Mouse (Mus musculus) testis, adult 2 months (tissue): ENCODE results near the gene Frmd6. TPM values are rescaled to one million over a fixed set of nuclear protein-coding genes. Genes with fewer than 3 reads are reported as not detected.

Experiments used
- H3K27ac ChIP-seq: fragments of 200-500 bp; 2 replicates; pipeline ENCODE4 v1.5.1; 2012; ENCODE audit warnings: low read depth, low read length; ENCODE audit not compliant: control insufficient read depth, insufficient read depth
- H3K27me3 ChIP-seq: fragments of 200-500 bp; 2 replicates; pipeline ENCODE4 v1.6.1; 2012; ENCODE audit warnings: mild to moderate bottlenecking, low read length, moderate library complexity; ENCODE audit not compliant: control insufficient read depth, insufficient read depth
- H3K36me3 ChIP-seq: fragments of 200-500 bp; 2 replicates; pipeline ENCODE4 v1.6.1; 2012; ENCODE audit warnings: mild to moderate bottlenecking, low read length; ENCODE audit not compliant: control insufficient read depth, insufficient read depth
- H3K4me1 ChIP-seq: fragments of 200-500 bp; 2 replicates; pipeline ENCODE4 v1.6.1; 2012; ENCODE audit warnings: low read length; ENCODE audit not compliant: control insufficient read depth, insufficient read depth
- H3K4me3 ChIP-seq: fragments of 200-500 bp; 2 replicates; pipeline ENCODE4 v1.5.1; 2012; ENCODE audit warnings: low read depth, mild to moderate bottlenecking, low read length, moderate library complexity, mixed read lengths; ENCODE audit not compliant: control insufficient read depth
- CTCF ChIP-seq: fragments of 200-500 bp; IDR thresholded peaks from 2 replicates; pipeline ENCODE4 v1.5.1; 2012; ENCODE audit warnings: low read depth, mild to moderate bottlenecking, inconsistent platforms, low read length, moderate library complexity; ENCODE audit not compliant: control insufficient read depth, insufficient read depth, insufficient replicate concordance
- POLR2A ChIP-seq: fragments of 200-500 bp; IDR thresholded peaks from 2 replicates; pipeline ENCODE4 v1.6.1; 2012; ENCODE audit warnings: low read depth, mild to moderate bottlenecking, inconsistent platforms, low read length, moderate library complexity; ENCODE audit not compliant: control insufficient read depth
- polyA plus RNA-seq: library from polyadenylated mRNA; depleted of rRNA; stranded (reverse); fragments of >200 nt; gene quantifications from 2 replicates; pipeline ENCODE4 v1.2.3, GENCODE M21; 2012

Gene Frmd6
- polyA plus RNA-seq, 1 experiment: 5.3 TPM

DNA sequence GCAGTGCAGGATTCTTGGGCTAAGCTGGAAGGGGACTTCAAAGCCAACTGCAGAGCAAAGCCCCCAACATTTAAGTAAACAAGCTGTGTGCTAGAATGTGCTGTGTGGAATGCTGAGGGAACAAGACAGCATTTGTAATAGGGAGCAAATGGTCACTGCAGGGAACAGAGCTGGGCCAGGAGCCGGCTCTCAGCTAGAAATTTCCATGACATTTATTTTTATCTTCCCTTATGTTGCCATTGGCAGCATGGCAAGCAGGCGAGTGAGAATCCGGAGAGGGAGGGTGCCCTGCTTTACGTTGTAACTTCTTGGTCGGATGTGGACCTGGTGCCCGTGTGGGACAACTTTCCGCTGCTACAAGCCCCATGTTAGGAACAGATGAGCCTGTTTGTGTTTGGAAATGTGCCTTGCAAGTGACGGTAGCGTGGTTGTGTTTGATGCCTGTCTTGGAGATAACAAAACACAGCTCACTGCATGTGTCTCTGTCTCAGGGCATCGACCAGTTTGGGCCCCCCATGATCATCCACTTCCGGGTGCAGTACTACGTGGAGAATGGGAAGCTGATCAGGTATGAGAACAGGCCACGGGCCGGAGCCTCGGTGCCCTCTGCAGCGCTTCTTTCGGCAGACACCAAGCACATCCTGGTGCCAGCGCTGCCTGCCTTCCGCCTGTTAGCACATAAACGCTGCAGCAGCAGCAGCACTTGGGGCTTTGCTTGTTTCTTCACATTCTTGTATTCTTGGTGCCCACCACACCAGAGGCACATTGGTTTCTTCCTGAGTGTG is 52.8 kb downstream of the Frmd6 start:
- no peaks in the 10 kb centered on the region; the same call in 1 of the 2 replicates for H3K36me3 ChIP-seq
- TF ChIP-seq CTCF (no peak), POLR2A (no peak)
- no peak overlapping the region for H3K4me3 ChIP-seq
- H3K4me1 ChIP-seq: peaks cover 2% of the 10 kb centered on the region
- H3K27ac ChIP-seq: no peak overlapping the region
- H3K27me3 ChIP-seq: no peaks in the 10 kb centered on the region

DNA sequence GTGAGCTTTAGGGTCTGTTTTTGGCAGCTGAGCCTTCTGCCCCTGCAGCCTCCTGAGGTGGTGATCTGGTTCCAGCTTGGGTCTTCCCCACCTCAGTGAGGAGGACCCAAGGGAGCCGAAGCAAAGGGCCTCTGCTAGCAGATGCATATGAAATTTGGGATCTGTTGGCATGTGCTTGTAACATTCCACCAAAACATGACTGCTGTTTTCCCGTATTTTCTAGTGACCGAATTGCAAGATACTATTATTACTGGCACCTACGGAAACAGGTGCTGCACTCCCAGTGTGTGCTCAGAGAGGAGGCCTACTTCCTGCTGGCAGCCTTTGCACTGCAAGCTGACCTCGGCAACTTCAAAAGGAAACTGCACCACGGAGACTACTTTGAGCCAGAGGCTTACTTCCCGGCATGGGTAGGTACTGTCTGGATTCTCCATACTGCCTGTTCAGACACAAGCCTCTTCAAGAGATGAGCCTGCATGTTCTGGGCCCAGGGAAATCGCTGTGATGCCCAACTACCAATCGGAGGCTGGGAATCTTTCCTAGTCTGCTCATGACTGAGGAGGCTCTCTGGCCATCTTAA is 55.2 kb downstream of the Frmd6 start:
- Histone ChIP-seq H3K36me3 (no peaks in the 10 kb centered on the region; the same call in 1 of the 2 replicates), H3K27me3 (no peaks in the 10 kb centered on the region), H3K27ac (no peak overlapping the region), H3K4me3 (no peak overlapping the region), H3K4me1 (peaks cover 2% of the 10 kb centered on the region)
- TF ChIP-seq POLR2A (no peak), CTCF (no peak)

DNA sequence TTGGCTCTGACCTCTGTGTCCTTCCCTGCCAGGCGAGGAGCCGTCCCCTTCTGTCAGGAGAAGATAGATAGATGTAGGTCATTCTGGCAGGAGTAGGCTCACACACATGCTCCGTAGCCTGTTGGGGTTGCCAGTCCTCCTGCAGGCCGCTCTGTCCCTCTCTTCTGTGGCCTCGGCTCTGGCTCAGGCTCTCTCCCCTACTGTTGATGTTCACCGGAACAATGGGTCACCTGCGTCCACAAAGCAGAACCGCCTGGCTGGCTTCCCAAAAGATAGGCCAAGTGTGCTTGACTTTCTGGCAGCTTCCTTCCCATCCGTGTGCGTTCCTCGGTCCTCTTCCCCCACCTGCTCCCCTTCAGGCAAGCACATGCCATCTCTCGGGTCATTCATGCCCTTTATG is 56.0 kb downstream of the Frmd6 start:
- Histone ChIP-seq H3K4me3 (no peak overlapping the region), H3K36me3 (no peaks in the 10 kb centered on the region; the same call in 1 of the 2 replicates), H3K4me1 (peaks cover 2% of the 10 kb centered on the region), H3K27ac (no peak overlapping the region), H3K27me3 (no peaks in the 10 kb centered on the region)
- TF ChIP-seq CTCF (no peak), POLR2A (no peak)

DNA sequence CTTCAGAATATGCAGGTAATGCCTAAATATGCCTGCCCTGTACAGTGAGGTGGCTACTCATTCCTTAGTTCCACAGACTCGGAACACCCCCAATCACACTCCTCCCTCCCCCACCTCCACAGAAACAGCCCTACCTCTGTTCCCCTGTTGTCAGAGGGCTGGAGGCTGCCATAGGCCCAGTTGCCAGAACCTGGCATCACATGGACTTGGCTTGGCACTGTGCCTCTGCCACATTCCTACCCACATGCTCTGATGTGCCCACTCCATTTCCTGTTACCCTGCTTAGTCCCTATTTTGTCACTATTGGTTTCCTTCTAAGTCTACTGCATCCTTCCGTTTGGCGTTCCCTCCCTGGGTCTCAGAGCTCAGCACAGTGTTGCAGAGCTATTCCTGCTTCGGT is 56.5 kb downstream of the Frmd6 start:
- Histone ChIP-seq H3K36me3 (no peaks in the 10 kb centered on the region; the same call in 1 of the 2 replicates), H3K4me3 (no peak overlapping the region), H3K27ac (no peak overlapping the region), H3K27me3 (no peaks in the 10 kb centered on the region), H3K4me1 (peaks cover 2% of the 10 kb centered on the region)
- TF ChIP-seq POLR2A (no peak), CTCF (no peak)

DNA sequence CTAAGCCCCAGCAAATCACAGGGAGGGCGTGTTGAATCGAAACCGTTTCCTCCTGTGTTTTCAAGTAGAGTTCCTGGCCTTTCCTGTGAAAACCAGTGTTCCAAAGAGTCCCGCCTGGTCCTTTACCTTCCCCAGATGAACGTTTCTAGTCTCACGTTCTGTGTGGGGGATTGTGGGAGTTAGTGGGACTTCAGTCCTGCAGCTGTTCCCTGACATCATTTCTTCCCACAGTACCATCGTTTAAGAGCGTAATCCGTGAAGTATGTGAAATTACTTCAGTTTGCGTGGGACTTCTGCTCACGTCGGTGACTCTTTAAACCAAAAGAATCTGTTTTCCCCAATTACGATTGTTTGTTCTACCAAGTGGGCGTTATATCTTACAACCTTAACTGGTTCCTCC is 57.8 kb downstream of the Frmd6 start:
- TF ChIP-seq POLR2A (no peak), CTCF (no peak)
- H3K27me3 ChIP-seq: no peaks in the 10 kb centered on the region
- no peak overlapping the region for H3K4me3 ChIP-seq
- no peaks in the 10 kb centered on the region; the same call in 1 of the 2 replicates for H3K36me3 ChIP-seq
- peaks cover 2% of the 10 kb centered on the region for H3K4me1 ChIP-seq
- no peak overlapping the region for H3K27ac ChIP-seq

DNA sequence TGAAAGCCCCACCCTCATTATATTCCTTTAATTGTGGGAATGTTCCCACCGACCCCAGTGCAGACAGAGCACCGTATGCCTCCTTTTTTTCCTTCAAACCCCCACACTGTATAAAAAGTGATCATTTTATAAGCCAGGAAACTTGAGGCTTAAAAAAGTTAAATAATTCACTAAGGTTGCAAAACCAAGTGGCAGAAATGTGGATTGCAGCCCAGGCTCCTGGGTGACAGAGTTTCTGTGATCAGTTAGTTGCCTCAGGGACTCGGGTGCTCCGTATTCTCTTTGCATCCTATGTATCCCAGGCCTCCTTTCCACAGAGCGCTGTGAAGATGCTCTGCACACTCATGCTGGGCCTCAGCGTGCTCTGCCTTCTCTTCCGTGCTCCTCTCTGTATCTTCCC is 58.8 kb downstream of the Frmd6 start:
- TF ChIP-seq CTCF: no peak
- no peak for TF ChIP-seq POLR2A
- Histone ChIP-seq H3K27me3 (no peaks in the 10 kb centered on the region), H3K4me3 (no peak overlapping the region), H3K36me3 (no peaks in the 10 kb centered on the region; the same call in 1 of the 2 replicates), H3K27ac (no peak overlapping the region), H3K4me1 (peaks cover 2% of the 10 kb centered on the region)

DNA sequence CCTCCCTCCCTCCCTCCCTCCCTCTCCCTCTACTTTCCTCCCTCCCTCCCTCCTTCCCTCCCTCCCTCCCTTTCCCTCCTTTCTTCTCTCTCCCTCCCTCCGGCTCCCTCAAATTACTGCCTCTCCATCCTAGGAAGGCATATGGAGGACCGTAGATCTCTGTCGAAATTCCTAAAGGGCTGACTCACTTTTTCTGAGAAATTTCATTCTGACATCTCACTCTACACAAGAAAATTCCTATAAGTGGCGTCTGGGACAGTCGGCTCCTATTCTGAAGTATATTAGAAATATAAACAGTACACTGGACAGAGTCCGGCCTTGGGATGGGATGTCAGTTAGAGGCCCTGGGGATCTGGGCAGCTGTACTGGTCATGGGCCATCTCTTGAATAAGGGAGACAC is 59.7 kb downstream of the Frmd6 start:
- Histone ChIP-seq H3K36me3 (no peaks in the 10 kb centered on the region; the same call in 1 of the 2 replicates), H3K27me3 (no peaks in the 10 kb centered on the region), H3K4me1 (peaks cover 2% of the 10 kb centered on the region), H3K27ac (no peak overlapping the region), H3K4me3 (no peak overlapping the region)
- no peak for TF ChIP-seq POLR2A
- no peak for TF ChIP-seq CTCF
